Mouse (Mus musculus) stomach, embryonic 14.5 days (tissue): ENCODE data around the gene Pik3r2. TPM values are rescaled to one million over a fixed set of nuclear protein-coding genes. Genes with fewer than 3 reads are reported as not detected.
"Not testable (repeated sequence)": the region's sequence is repeated elsewhere in the genome, so short reads cannot be mapped to it uniquely, and the experiment has no call there.

ENCODE experiments used
- ATAC-seq: fragments of 200-750 bp; cut with Nextera tagmentation; 2 replicates; pipeline ENCODE4 v1.8.0; 2017; ENCODE audit warnings: low read depth, moderate TSS enrichment; ENCODE audit not compliant: insufficient number of reproducible peaks, insufficient read depth, low FRiP score
- H3K27ac ChIP-seq: fragments of 300-500 bp; sonication (generic); 2 replicates; pipeline ENCODE4 v1.5.1; 2014; ENCODE audit warnings: mild to moderate bottlenecking, low read length, moderate library complexity, mixed read lengths
- H3K27me3 ChIP-seq: fragments of 300-500 bp; sonication (generic); 2 replicates; pipeline ENCODE4 v1.6.1; 2014; ENCODE audit warnings: low read length, control low read depth, mixed read lengths; ENCODE audit not compliant: control insufficient read depth, insufficient read depth
- H3K36me3 ChIP-seq: fragments of 300-500 bp; sonication (generic); 2 replicates; pipeline ENCODE4 v1.6.1; 2014; ENCODE audit warnings: mild to moderate bottlenecking, control low read depth, low read length, moderate library complexity, mixed read lengths; ENCODE audit not compliant: control insufficient read depth, insufficient read depth
- H3K4me1 ChIP-seq: fragments of 300-500 bp; sonication (generic); 2 replicates; pipeline ENCODE4 v1.6.1; 2014; ENCODE audit warnings: low read length, control low read depth, mixed read lengths; ENCODE audit not compliant: control insufficient read depth, insufficient read depth
- H3K4me2 ChIP-seq: fragments of 300-500 bp; sonication (generic); replicated peaks from 2 replicates; pipeline ENCODE4 v1.6.1; 2014; ENCODE audit warnings: low read depth, low read length, control low read depth
- H3K4me3 ChIP-seq: fragments of 300-500 bp; sonication (generic); 2 replicates; pipeline ENCODE4 v1.5.1; 2014; ENCODE audit warnings: low read depth, low read length, control low read depth
- H3K9ac ChIP-seq: fragments of 300-500 bp; sonication (generic); replicated peaks from 2 replicates; pipeline ENCODE4 v1.6.1; 2014; ENCODE audit warnings: low read depth, mild to moderate bottlenecking, control low read depth, low read length, moderate library complexity, mixed read lengths
- H3K9me3 ChIP-seq: fragments of 300-500 bp; sonication (generic); 2 replicates; pipeline ENCODE4 v1.6.1; 2016; ENCODE audit warnings: low read depth, low read length, control low read depth; ENCODE audit not compliant: control insufficient read depth
- WGBS: fragments of 180-500 bp; shearing (Covaris S2); extraction: QIAGEN DNeasy Blood & Tissue Kit; methylation state at CpG from one replicate; pipeline ENCODE4 v1.1.7; 2014; 5-methylcytosine and 5-hydroxymethylcytosine counted together
- polyA plus RNA-seq: library from polyadenylated mRNA; unstranded; fragments of >200 nt; fragmentation: Nextera tagmentation; extraction: Ambion mirVana; gene quantifications from 2 replicates; pipeline ENCODE4 v1.2.1, GENCODE M21; 2014

Gene Pik3r2
- polyA plus RNA-seq: 44.5 and 45.1 TPM in 2 replicates

- Histone ChIP-seq H3K9me3 (no peaks in the 10 kb centered on the region), H3K4me1 (peaks cover 37% of the 10 kb centered on the region), H3K9ac (peak within 1 kb of the TSS; percentile 98), H3K27me3 (no peaks in the 10 kb centered on the region), H3K4me2 (peak within 1 kb of the TSS; percentile 88), H3K36me3 (peaks cover 39% of the 10 kb centered on the region), H3K27ac (peak within 1 kb of the TSS; percentile 98), H3K4me3 (peak within 1 kb of the TSS; percentile 91)
- peak; percentile 92 for ATAC-seq
- under 1% methylated on average over 94 of the region's 94 CpGs for WGBS
Observed at GRCm38 (mm10) chr8:70776496-70777444, at the start of gene Pik3r2. Gene Pik3r2, minus strand, starts transcription at chr8:70776713.

- H3K4me1 ChIP-seq: no peaks in the 10 kb centered on the region; the same call in 1 of the 2 replicates
- no peak overlapping the region for H3K27ac ChIP-seq
- 87% methylated on average over 8 of the region's 8 CpGs for WGBS
- H3K9me3 ChIP-seq: no peaks in the 10 kb centered on the region
- H3K36me3 ChIP-seq: no peaks in the 10 kb centered on the region
- H3K9ac ChIP-seq: no peak overlapping the region
- no peak overlapping the region for H3K4me2 ChIP-seq
- H3K4me3 ChIP-seq: no peak overlapping the region
- H3K27me3 ChIP-seq: no peaks in the 10 kb centered on the region
- ATAC-seq: no peak
Observed at GRCm38 (mm10) chr8:70825816-70826215, 49.3 kb upstream of the Pik3r2 start.

DNA sequence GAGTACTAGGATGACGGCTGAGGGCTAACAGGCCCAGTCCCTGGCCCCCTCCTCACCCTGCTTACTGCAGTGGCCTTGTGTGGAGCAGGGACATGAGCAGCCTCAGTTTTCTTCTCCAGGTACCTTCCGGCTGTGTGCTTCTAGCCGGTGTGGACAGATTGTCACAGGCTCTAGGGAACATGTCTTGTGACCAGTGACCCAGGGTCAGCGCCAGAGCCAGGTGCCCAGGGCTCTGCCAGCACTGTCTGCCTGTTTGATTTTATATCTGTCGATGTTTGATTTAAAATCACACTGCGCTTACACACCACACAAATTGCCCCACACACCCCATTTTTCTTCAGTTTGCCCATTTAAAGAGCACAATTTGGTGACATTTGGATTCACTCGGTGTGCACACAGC is 47.3 kb upstream of the Pik3r2 start:
- Histone ChIP-seq H3K27me3 (no peaks in the 10 kb centered on the region), H3K4me3 (no peak overlapping the region), H3K4me1 (peaks cover 4% of the 10 kb centered on the region; the same call in 1 of the 2 replicates), H3K9ac (no peak overlapping the region), H3K4me2 (no peak overlapping the region), H3K36me3 (no peaks in the 10 kb centered on the region), H3K9me3 (0 out of 2 replicates have a peak, but pooled peaks cover 2% of the 10 kb centered on the region), H3K27ac (no peak overlapping the region)
- ATAC-seq: no peak
- 88% methylated on average over 7 of the region's 7 CpGs for WGBS

DNA sequence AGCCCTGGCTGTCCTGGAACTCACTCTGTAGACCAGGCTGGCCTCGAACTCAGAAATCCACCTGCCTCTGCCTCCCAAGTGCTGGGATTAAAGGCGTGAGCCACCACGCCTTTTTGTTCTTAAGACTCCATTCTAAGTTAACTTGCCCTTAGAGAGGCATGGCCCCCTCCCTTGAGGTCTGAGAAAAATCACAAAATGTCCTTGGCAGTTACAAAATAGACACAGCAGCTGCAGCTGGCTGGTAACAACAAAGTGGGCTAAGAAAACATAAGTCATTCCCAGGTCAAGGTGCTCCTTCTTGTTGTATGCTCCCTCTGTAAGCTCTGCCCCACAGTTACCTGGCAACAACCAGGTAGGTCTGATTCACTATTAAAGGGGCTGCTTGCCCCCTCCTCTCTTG is 46.1 kb upstream of the Pik3r2 start:
- H3K4me2 ChIP-seq, H3K9ac ChIP-seq, H3K9me3 ChIP-seq, H3K36me3 ChIP-seq, H3K27me3 ChIP-seq, ATAC-seq, H3K4me3 ChIP-seq, H3K27ac ChIP-seq, H3K4me1 ChIP-seq: not testable (repeated sequence)
- WGBS: 74% methylated on average over 3 of the region's 3 CpGs

DNA sequence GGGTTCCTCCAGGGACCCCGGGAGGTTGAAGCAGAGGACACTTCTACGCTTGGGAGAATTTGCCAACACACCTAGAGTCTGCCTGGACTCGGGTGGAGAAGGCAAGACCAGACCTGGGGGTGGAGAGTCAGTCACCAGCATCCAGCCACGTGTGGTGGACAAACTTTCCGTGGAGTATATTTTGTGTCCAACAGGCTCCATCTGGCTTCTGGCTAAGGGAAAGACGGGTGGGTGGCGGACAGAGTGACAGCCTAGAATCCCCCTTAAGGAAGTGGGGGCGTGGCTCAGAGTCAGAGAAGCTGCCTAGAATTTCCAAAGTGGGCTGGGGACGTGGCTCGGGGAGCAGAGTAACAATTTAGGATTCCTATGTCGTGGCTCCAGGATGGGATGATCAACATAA is 45.5 kb upstream of the Pik3r2 start:
- no peak overlapping the region for H3K4me2 ChIP-seq
- 0 out of 2 replicates have a peak, but pooled peaks cover 2% of the 10 kb centered on the region for H3K9me3 ChIP-seq
- no peak overlapping the region for H3K4me3 ChIP-seq
- H3K36me3 ChIP-seq: no peaks in the 10 kb centered on the region
- H3K27me3 ChIP-seq: no peaks in the 10 kb centered on the region
- ATAC-seq: no peak
- H3K9ac ChIP-seq: no peak overlapping the region
- H3K27ac ChIP-seq: no peak overlapping the region
- WGBS: 34% methylated on average over 11 of the region's 11 CpGs
- peaks cover 4% of the 10 kb centered on the region; the same call in 1 of the 2 replicates for H3K4me1 ChIP-seq

GRCm38 (mm10) chr8:70821399-70821962 is 45.0 kb upstream of the Pik3r2 start:
- ATAC-seq: peak; percentile 25; the same call in 1 of the 2 replicates
- no peak overlapping the region for H3K9ac ChIP-seq
- no peaks in the 10 kb centered on the region for H3K36me3 ChIP-seq
- 0 out of 2 replicates have a peak, but pooled peaks cover 2% of the 10 kb centered on the region for H3K9me3 ChIP-seq
- H3K27me3 ChIP-seq: 0 out of 2 replicates have a peak, but pooled peaks cover 2% of the 10 kb centered on the region
- no peak overlapping the region for H3K27ac ChIP-seq
- no peak overlapping the region for H3K4me2 ChIP-seq
- peaks cover 4% of the 10 kb centered on the region; the same call in 1 of the 2 replicates for H3K4me1 ChIP-seq
- 16% methylated on average over 30 of the region's 30 CpGs for WGBS
- H3K4me3 ChIP-seq: no peak overlapping the region

- ATAC-seq: peak; percentile 79
- Histone ChIP-seq H3K27ac (no peak overlapping the region), H3K27me3 (0 out of 2 replicates have a peak, but pooled peaks cover 9% of the 10 kb centered on the region), H3K9ac (no peak overlapping the region), H3K4me2 (peak overlapping the region; percentile 16; the same call in 1 of the 2 replicates), H3K4me1 (peaks cover 4% of the 10 kb centered on the region; the same call in 1 of the 2 replicates), H3K36me3 (no peaks in the 10 kb centered on the region), H3K4me3 (no peak overlapping the region), H3K9me3 (0 out of 2 replicates have a peak, but pooled peaks cover 2% of the 10 kb centered on the region)
- 3% methylated on average over 31 of the region's 31 CpGs for WGBS
Observed at GRCm38 (mm10) chr8:70820101-70820935, 43.8 kb upstream of the Pik3r2 start.
